Mouse (Mus musculus) myocyte (in vitro differentiated cells): ENCODE data around the gene Crybg1.

Source experiments
- CEBPB ChIP-seq: IDR thresholded peaks from 2 replicates; pipeline ENCODE4 v1.6.1; 2011; ENCODE audit warnings: mild to moderate bottlenecking, moderate library complexity; ENCODE audit not compliant: poor library complexity, insufficient read depth, severe bottlenecking
- E2F4 ChIP-seq: IDR thresholded peaks from one replicate; pipeline ENCODE4 v1.6.1; 2011; ENCODE audit warnings: mild to moderate bottlenecking, control low read depth, moderate library complexity; ENCODE audit not compliant: insufficient read depth
- MAX ChIP-seq: IDR thresholded peaks from one replicate; pipeline ENCODE4 v1.6.1; 2011; ENCODE audit warnings: low read depth, mild to moderate bottlenecking, control low read depth
- MYOD1 ChIP-seq, 3 experiments: IDR thresholded peaks; one replicate each; pipeline ENCODE4 v1.6.1; 2011; ENCODE audit warnings: control low read depth in 2 of 3, low read depth in 2 of 3, mild to moderate bottlenecking in 2 of 3, moderate library complexity in 1 of 3; ENCODE audit not compliant: insufficient read length in 2 of 3, control insufficient read depth in 1 of 3
- MYOG ChIP-seq, 3 experiments: IDR thresholded peaks; one replicate each; pipeline ENCODE4 v1.6.1; 2011; ENCODE audit warnings: control low read depth in 2 of 3, low read depth in 2 of 3, mild to moderate bottlenecking in 2 of 3; ENCODE audit not compliant: insufficient read length in 2 of 3, control insufficient read depth in 1 of 3, insufficient read depth in 1 of 3
- POLR2A ChIP-seq: IDR thresholded peaks from one replicate; pipeline ENCODE4 v1.6.1; 2011; ENCODE audit warnings: low read depth, mild to moderate bottlenecking, control low read depth, moderate library complexity; ENCODE audit not compliant: insufficient read length
- POLR2AphosphoS2 ChIP-seq: IDR thresholded peaks from one replicate; pipeline ENCODE4 v1.6.1; 2011; ENCODE audit warnings: low read depth, control low read depth; ENCODE audit not compliant: insufficient read length
- SRF ChIP-seq: IDR thresholded peaks from one replicate; pipeline ENCODE4 v1.6.1; 2011; ENCODE audit warnings: low read depth; ENCODE audit not compliant: control insufficient read depth, insufficient read length
- TCF3 ChIP-seq: IDR thresholded peaks from one replicate; pipeline ENCODE4 v1.6.1; 2011; ENCODE audit warnings: low read depth, control low read depth; ENCODE audit not compliant: insufficient read length
- USF1 ChIP-seq: IDR thresholded peaks from one replicate; pipeline ENCODE4 v1.6.1; 2011; ENCODE audit warnings: low read depth, mild to moderate bottlenecking, control low read depth, moderate library complexity

DNA sequence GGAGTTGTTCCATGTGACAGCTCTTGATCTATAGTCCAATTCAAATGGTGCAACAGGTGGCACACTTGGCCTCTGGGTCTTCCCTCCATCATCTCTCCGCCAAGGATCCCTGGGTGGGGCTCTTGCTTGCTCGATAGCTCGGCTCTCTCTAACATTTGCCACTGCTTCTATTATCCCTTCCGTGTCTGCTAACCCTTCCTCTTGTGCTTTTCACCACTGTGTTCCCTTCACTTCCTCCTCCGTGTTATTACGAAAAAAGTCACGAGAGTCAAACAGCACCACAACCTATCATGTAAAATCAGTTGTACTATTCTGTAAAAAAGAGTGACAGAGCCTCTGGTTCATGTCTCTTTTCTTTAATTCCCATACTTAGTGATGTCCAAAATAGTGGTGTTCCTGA lies 137.2 kb downstream of the Crybg1 start:
- no peak for TF ChIP-seq POLR2A
- TF ChIP-seq MAX = no peak
- TF ChIP-seq E2F4 = no peak
- no peak for TF ChIP-seq MYOG (IDR thresholded peaks at IDR 0.05; ENCODE audit: control insufficient read depth in 1 of 3, insufficient read depth in 1 of 3, insufficient read length in 2 of 3, low read depth in 2 of 3)
- TF ChIP-seq POLR2AphosphoS2 = no peak
- TF ChIP-seq SRF = no peak
- no peak for TF ChIP-seq MYOD1 (IDR thresholded peaks at IDR 0.05; ENCODE audit: control insufficient read depth in 1 of 3, insufficient read length in 2 of 3, low read depth in 2 of 3)
- no peak for TF ChIP-seq TCF3
- TF ChIP-seq USF1 = no peak
- no peak for TF ChIP-seq CEBPB
